Mouse (Mus musculus) testis, postnatal 10 days (tissue): ENCODE data around the gene Gm4756.
A peak's percentile ranks its signal among the peaks of the same experiment; 100 is the strongest.
"Not testable (repeated sequence)": the region's sequence is repeated elsewhere in the genome, so short reads cannot be mapped to it uniquely, and the experiment has no call there.

ENCODE experiments used
- DNase-seq: peaks from one replicate; pipeline ENCODE4 v3.0.0; 2021; ENCODE audit warnings: low spot score

Gene Gm4756

GRCm38 (mm10) chr12:72649611-72650330, at the start of gene Gm4756:
Gene Gm4756 (minus strand): TSS chr12:72649661.
- DNase-seq = no peak

- DNase-seq = peak; percentile 47
Observed at GRCm38 (mm10) chr12:72694901-72695463, 45.5 kb upstream of the Gm4756 start.

- no peak for DNase-seq
Observed at GRCm38 (mm10) chr12:72694438-72694837, 45.0 kb upstream of the Gm4756 start.

GRCm38 (mm10) chr12:72693895-72694294, 44.4 kb upstream of the Gm4756 start:
- DNase-seq = no peak

GRCm38 (mm10) chr12:72688281-72688680, 38.8 kb upstream of the Gm4756 start:
- not testable (repeated sequence) for DNase-seq

GRCm38 (mm10) chr12:72687741-72688140, 38.3 kb upstream of the Gm4756 start:
- not testable (repeated sequence) for DNase-seq

- DNase-seq = not testable (repeated sequence)
Observed at GRCm38 (mm10) chr12:72686566-72686965, 37.1 kb upstream of the Gm4756 start.

- DNase-seq = no peak
Observed at GRCm38 (mm10) chr12:72683612-72684011, 34.2 kb upstream of the Gm4756 start.

- DNase-seq = peak; percentile 45
Observed at GRCm38 (mm10) chr12:72682511-72683282, 33.2 kb upstream of the Gm4756 start.

GRCm38 (mm10) chr12:72681919-72682318, 32.5 kb upstream of the Gm4756 start:
- no peak for DNase-seq

- DNase-seq = peak; percentile 17
Observed at GRCm38 (mm10) chr12:72679635-72680034, 30.2 kb upstream of the Gm4756 start.

GRCm38 (mm10) chr12:72674820-72675219, 25.4 kb upstream of the Gm4756 start:
- no peak for DNase-seq

- no peak for DNase-seq
Observed at GRCm38 (mm10) chr12:72674079-72674797, 24.8 kb upstream of the Gm4756 start.

GRCm38 (mm10) chr12:72671516-72672135, 22.2 kb upstream of the Gm4756 start:
- DNase-seq = no peak

- no peak for DNase-seq
Observed at GRCm38 (mm10) chr12:72670921-72671320, 21.5 kb upstream of the Gm4756 start.

- DNase-seq = no peak
Observed at GRCm38 (mm10) chr12:72667868-72668469, 18.5 kb upstream of the Gm4756 start.

GRCm38 (mm10) chr12:72666015-72666414, 16.6 kb upstream of the Gm4756 start:
- no peak for DNase-seq

GRCm38 (mm10) chr12:72664735-72665337, 15.4 kb upstream of the Gm4756 start, which contains the start of gene Dhrs7:
Gene Dhrs7 (minus strand): TSS chr12:72664909.
- DNase-seq = peak; percentile 91

GRCm38 (mm10) chr12:72664020-72664734, 14.7 kb upstream of the Gm4756 start:
- peak; percentile 65 for DNase-seq

- DNase-seq = no peak
Observed at GRCm38 (mm10) chr12:72655775-72656174, 6.3 kb upstream of the Gm4756 start.
